Mouse (Mus musculus): Measurements from ENCODE around the gene Col5a3.

Gene Col5a3

GRCm38 (mm10) chr9:20805159-20805495, 9.7 kb downstream of the Col5a3 start:
- no peak for DNase-seq (ENCODE audit: low read depth, low spot score)

DNA sequence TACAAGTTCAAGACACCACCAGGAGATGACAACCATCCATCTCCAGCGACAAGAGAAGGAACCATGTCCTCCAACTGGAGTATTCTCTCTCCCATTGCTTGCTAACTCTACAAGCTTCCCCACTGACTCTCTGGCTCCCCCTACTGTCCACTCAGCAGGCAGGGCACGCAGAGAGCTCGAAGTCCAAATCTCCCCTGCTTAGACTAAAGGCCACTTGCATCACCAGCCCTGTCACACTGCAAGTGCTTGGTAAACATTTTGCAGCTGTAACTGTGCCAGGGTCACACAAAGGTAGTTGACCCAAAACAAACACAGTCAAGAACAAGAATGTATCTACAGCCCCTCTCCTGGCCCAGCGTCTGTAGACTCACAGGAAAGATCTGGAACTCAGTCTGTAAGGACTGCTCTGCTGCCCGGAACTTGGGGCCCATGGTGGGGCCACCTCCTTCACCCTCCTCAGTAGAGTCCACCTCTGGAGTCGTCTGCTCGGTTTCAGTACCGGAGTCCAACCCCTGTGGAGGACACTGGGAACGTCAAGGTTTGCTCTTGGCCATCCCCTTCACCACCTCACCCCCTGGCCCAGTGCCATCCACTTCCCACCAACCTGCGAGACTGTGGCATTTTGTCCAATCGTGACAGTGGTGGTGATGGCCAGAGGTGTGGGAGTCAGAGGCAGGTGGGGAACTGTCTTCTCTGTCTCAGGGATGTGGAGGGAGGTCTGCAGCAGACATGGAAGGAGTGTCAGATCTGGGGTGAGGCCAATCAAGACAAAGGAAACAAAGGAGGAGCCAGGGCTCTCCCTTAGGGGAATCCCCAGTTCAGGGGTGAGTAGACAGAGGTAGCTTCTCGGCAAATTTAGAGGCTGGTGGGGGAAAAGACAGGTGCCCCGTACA, 10.4 kb downstream of the Col5a3 start:
- no peak for DNase-seq (ENCODE audit: low read depth, low spot score)

GRCm38 (mm10) chr9:20794108-20794806, 20.6 kb downstream of the Col5a3 start:
- no peak for DNase-seq (ENCODE audit: low read depth, low spot score)

DNA sequence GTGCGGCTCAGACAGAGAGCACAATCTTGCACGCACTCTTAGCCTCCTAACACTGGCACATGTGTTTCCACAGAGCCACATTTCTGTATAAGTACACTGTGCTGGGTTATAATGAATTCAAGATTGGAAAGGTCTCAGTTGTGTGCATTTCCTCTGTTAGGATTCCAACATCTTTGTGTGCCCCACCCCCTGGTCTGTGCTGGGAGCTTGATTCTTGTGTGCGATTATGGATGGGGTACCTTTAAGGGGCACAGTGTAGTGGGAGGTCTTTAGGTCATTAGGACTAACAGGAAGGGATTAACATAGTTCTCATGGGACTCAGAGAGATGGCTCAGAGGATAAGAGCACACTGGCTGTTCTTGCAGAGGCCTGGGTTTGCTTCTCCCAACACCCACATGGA, 24.5 kb downstream of the Col5a3 start:
- peak; percentile 65 for DNase-seq (ENCODE audit: low read depth, low spot score)

DNA sequence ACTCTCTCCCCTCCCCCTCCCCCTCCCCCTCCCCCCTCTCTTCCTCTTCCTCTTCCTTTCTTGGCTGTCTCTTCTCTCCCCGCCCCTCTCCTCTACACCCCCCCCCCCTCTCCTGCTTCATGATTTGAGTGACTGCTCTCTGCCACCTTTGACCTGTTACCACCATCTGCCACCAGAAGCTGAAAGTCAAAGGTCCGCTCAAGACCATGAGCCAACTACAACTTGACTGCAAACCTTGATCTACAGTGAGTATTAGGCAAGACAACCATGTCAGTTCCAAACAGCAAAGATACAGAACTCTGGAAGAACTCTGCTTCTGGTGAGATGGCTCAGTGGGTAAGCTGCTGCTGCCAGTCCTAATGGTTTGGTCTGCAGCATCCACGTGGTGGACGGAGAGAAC, 25.2 kb downstream of the Col5a3 start:
- no peak for DNase-seq (ENCODE audit: low read depth, low spot score)

- no peak for DNase-seq (ENCODE audit: low read depth, low spot score)
Measured at GRCm38 (mm10) chr9:20787992-20788391, 26.9 kb downstream of the Col5a3 start.

DNA sequence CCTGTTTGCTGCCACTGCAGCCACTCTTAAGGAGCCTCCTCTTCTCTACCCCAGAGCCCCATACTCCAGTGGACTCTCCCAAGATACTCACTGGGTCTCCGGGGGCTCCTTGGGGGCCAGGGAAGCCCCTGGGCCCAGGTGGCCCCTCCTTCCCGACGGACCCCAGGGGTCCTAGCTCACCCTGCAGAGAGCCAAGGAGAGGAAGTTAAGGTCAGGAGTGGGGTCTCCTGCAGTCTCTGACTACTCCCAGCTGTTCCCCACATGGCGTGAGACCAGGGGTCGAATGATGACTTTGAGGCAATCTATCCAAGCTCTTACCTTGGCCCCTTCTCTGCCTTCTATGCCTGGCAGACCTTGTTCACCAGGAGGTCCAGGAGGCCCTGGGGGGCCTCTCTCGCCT, 29.8 kb downstream of the Col5a3 start:
- no peak for DNase-seq (ENCODE audit: low read depth, low spot score)

DNA sequence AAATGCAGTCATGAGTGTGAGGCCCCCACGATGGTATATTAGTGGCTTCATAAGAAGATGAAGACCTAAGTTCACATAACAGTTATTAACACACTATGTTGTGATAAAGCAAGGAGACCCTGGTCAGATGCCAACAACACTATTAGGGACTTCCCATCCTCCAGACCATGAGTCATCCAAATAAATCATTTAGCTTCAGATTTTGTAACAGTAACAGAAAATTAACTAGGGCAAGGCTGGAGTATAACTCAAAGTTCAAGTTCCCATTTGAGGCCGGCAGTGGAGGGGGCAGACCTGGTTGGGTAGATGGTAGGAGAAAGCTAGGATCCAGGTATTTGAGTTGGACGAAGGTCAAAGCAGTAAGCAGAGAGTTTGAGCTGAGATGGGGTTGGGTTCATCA, 33.6 kb downstream of the Col5a3 start:
- no peak for DNase-seq (ENCODE audit: low read depth, low spot score)

DNA sequence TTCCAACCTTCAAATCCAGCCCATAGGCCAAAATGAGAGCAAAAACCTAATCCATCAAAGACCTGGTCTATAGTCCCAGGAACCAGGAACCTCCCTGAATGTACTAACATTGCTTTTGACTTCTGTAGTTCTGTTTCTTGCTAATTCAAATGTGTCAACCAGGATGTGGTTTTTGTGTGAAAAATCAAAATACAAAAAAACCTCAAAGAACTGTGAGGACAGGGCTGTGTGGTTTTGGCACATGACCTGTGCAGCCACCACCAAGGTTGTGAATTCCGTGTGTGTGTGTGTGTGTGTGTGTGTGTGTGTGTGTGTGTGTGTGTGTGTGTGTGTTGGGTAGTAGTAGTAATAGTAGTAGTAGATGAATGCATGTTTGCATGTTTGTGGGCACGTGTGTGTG, 49.6 kb downstream of the Col5a3 start:
- DNase-seq (ENCODE audit: low read depth, low spot score), result no peak

DNA sequence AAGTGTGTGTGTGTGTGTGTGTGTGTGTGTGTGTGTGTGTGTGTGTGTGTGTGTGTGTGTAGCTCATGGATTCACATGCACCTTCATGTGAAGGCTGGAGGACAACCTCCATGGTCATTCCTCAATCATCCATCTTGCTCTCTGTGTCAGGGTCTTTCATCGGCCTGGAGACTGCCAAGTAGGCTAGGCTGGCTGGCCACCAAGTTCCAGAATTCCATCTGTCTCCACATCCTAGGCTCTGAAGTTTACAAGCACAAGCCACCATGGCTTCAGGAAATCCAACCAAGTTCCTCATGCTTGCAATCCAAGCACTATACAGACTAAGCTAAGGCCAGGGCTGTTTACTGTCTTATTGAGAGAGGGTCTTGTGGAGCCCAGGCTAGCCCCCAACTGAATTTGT, 51.8 kb downstream of the Col5a3 start:
- DNase-seq (ENCODE audit: low read depth, low spot score), result no peak

- no peak for DNase-seq (ENCODE audit: low read depth, low spot score)
Measured at GRCm38 (mm10) chr9:20762197-20762961, 52.5 kb downstream of the Col5a3 start.

- no peak for DNase-seq (ENCODE audit: low read depth, low spot score)
Measured at GRCm38 (mm10) chr9:20761388-20761787, 53.5 kb downstream of the Col5a3 start.

- DNase-seq (ENCODE audit: low read depth, low spot score), result no peak
Measured at GRCm38 (mm10) chr9:20760813-20761212, 54.1 kb downstream of the Col5a3 start.

DNA sequence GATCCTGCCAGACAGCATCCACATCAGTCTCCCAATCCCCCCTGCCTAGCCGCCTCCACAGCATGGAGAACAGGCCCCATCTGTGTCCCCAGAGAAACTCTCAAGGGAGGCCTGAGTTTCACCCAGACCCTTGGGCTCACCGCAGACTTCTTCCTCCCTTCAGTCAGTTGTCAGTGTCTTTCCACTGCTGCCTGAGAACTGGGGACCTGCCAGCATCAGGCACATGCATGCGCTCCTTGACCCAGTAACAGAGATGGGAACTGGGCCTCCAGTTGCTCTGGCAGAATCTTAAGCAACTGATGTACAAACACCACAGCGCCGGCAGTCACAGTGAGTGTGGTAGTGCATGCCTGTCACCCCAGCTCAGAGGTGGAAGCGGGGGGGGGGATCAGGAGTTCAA, 56.0 kb downstream of the Col5a3 start:
- DNase-seq (ENCODE audit: low read depth, low spot score), result no peak

DNA sequence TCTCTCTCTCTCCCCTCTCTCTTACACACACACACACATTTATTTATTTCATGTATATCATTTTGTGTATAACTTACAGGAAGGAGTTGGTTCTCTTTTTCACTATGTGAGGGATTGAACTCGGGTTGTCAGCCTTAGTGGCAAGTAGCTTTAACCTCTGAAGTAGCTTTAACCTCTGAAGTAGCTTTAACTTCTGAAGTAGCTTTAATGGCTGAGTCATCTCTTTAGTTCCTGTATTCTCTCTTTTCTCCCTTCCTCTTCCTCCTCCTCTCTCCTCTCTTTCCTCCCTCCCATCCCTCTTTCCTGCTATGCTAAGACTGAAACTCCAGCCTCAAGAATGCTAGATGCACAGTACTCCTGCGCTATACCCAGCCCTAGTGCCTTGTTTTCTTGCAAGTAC, 56.6 kb downstream of the Col5a3 start:
- DNase-seq (ENCODE audit: low read depth, low spot score), result no peak

GRCm38 (mm10) chr9:20757087-20757955, 57.5 kb downstream of the Col5a3 start:
- peak; percentile 65 for DNase-seq (ENCODE audit: low read depth, low spot score)

GRCm38 (mm10) chr9:20756081-20756700, 58.7 kb downstream of the Col5a3 start:
- DNase-seq (ENCODE audit: low read depth, low spot score), result no peak

- no peak for DNase-seq (ENCODE audit: low read depth, low spot score)
Measured at GRCm38 (mm10) chr9:20754335-20754734, 60.5 kb downstream of the Col5a3 start.

DNA sequence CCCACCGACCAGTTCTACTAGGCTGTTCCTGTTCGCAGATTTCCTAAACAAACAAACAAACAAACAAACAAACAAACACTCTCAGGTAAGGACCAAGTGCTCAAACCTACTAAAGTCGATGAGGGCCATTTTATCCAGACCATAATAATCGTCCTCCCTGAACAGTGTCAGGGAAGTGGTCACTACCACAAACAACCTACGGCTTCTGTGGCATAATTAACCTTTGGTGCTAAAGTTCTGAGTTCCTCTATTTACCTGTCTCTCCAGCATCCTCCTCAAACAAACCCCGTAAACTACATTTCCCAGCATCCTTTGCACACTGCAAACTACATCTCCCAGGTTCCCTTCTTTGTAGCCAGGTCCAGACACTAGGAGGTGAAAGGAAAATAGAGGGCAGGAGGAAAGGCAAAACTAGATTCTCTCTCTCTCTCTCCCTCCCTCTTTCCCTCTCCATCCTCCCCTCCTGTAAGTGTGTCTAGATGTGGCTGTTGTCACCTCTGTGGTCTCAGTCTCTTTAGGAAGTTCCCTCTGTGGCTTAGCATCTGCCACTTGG, 63.3 kb downstream of the Col5a3 start:
- DNase-seq (ENCODE audit: low read depth, low spot score), result no peak

DNA sequence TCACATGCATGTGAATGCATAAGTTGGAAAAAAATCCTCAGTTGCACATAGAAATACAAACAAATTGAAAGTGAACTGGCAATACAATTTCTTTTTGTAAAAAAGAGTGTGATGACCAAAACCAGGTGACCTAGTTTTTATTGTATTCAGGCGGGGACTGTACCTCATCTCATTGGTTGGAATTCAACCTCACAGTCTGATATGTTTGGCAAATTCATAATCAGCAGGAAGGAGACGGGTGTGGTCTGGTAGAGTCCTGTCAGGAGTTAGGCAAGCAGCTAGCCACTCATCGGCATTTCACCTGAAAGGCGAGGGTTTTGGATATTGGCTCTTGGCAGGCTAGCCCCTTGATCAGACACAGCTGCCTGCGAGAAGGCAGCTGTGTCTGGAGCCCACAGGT, 65.7 kb downstream of the Col5a3 start:
- no peak for DNase-seq (ENCODE audit: low read depth, low spot score)

DNA sequence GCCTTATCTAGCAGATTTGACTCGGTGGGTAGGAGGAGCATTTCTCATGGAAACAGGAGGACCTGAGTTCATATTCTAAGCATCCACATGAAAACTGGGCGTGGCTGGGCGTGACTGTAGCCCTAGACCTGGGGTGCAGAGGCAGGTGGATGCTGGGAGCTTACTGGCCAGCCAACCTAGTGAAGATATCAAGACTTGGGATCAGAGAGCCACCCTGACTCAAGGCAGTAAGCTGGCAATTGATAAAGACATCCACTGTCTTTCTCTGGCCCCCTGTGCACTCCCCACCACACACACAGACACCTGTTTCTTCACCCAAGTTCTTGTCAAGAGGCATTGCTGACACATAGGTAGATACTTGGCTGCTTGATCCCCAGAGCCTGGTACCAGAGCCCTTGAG, 66.3 kb downstream of the Col5a3 start:
- DNase-seq (ENCODE audit: low read depth, low spot score), result no peak

Measured in retina, adult 2 months (tissue).